Mouse (Mus musculus) urinary bladder, adult 18-20 months (tissue): Measurements from ENCODE around the gene Axin2.
A peak's percentile ranks its signal among the peaks of the same experiment; 100 is the strongest.

Experiments
- DNase-seq, 2 experiments: peaks; one replicate each; pipeline ENCODE4 v3.0.0; 2022; ENCODE audit warnings: low spot score in 2 of 2, mixed read lengths in 2 of 2

Gene Axin2

GRCm38 (mm10) chr11:108973866-108974265, 53.7 kb downstream of the Axin2 start:
- DNase-seq: no peak

- no peak for DNase-seq
Observed at GRCm38 (mm10) chr11:108975583-108975982, 55.4 kb downstream of the Axin2 start.

GRCm38 (mm10) chr11:108980530-108980929, 60.4 kb downstream of the Axin2 start:
- DNase-seq: peak; percentile 41 to 46

- DNase-seq: no peak
Observed at GRCm38 (mm10) chr11:108981012-108981411, 60.9 kb downstream of the Axin2 start.

- no peak for DNase-seq
Observed at GRCm38 (mm10) chr11:108983409-108984064, 63.4 kb downstream of the Axin2 start.

- DNase-seq: no peak
Observed at GRCm38 (mm10) chr11:108984711-108985419, 64.7 kb downstream of the Axin2 start.

- no peak for DNase-seq
Observed at GRCm38 (mm10) chr11:108985836-108986235, 65.7 kb downstream of the Axin2 start.

GRCm38 (mm10) chr11:108987226-108987625, 67.1 kb downstream of the Axin2 start:
- no peak for DNase-seq

GRCm38 (mm10) chr11:108987705-108988104, 67.6 kb downstream of the Axin2 start:
- DNase-seq: no peak

GRCm38 (mm10) chr11:108988258-108988657, 68.1 kb downstream of the Axin2 start:
- DNase-seq: no peak

GRCm38 (mm10) chr11:108989940-108990339, 69.8 kb downstream of the Axin2 start:
- DNase-seq: no peak

GRCm38 (mm10) chr11:108993414-108993813, 73.3 kb downstream of the Axin2 start:
- DNase-seq: no peak

GRCm38 (mm10) chr11:108995196-108995989, 75.2 kb downstream of the Axin2 start:
- DNase-seq: no peak

GRCm38 (mm10) chr11:108995990-108996533, 75.9 kb downstream of the Axin2 start:
- DNase-seq: no peak

GRCm38 (mm10) chr11:108997816-108998215, 77.7 kb downstream of the Axin2 start:
- peak in 1 of 2 experiments; percentile 46 for DNase-seq
